Mouse (Mus musculus) ES-Bruce4 (cell line): ENCODE data around the gene Stfa2l1.
"Not testable (repeated sequence)": the region's sequence is repeated elsewhere in the genome, so short reads cannot be mapped to it uniquely, and the experiment has no call there.

ENCODE experiments used
- CTCF ChIP-seq: IDR thresholded peaks from one replicate; pipeline ENCODE4 v1.8.1; 2011; ENCODE audit warnings: low read depth, low read length
- EP300 ChIP-seq: IDR thresholded peaks from 2 replicates; pipeline ENCODE4 v1.6.1; 2011; ENCODE audit warnings: low read depth, low read length; ENCODE audit not compliant: insufficient read depth
- POLR2A ChIP-seq: IDR thresholded peaks from one replicate; pipeline ENCODE4 v1.8.1; 2011; ENCODE audit warnings: low read length; ENCODE audit not compliant: insufficient read depth

DNA sequence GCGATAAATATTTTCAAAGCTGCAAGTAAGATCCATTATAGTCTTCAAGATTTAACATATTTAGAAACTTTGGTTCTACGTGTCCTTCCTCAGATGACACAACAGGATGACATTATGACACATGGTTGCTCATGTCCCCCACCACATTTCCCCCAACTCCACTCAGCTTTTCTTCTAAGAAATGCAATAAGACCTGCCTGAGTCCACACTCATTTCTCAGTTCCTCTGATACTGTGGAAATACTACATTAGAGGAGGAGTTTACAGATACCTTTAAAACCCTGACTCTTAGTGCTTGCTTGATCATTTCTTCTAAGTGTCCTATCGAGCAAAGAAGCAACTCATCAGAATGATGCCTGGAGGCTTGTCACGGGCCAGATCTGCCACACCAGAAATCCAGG, 27.3 kb downstream of the Stfa2l1 start, which contains the start of gene Gm5483:
- not testable (repeated sequence) for TF ChIP-seq CTCF, POLR2A, EP300
